14 mouse cellular contexts compared by ENCODE assay signal in the genomic region with DNA sequence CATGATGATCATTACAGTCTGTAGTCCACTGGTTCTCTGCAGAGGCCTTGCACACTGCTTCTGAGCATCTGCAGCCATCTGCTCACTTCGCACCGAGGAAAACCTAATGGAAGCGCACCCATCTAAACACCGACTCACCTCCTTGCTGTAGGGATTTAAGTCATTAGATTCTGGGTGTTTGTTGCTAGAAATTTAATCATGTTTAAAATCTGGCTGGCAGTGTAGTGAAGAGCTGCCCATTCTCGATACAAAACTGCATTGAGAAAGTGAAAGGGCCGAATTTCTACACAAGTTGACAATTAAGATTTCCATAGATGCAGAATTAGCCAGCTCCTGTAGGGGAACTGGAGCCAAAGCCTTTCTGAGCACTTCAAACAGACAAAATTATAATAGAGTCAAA.
DNase-seq lines count a peak whose midpoint lies in the region; ATAC-seq and TF ChIP-seq lines count a peak whose summit lies in the region.
"Had no signal": no experiment of that assay in that cellular context is flagged by ENCODE, and none has a peak within 500 bp of the region (broad histone marks: within the 10 kb centered on the region; RNA-seq: fewer than 3 reads in every experiment).

No protein-coding gene starts in this region.

- H3K9ac ChIP-seq in stomach, embryonic 16.5 days (ENCODE audit: low read length): no peak overlapping the region
- no peak overlapping the region for H3K9ac ChIP-seq in stomach, postnatal 0 days (ENCODE audit: low read length)
- no peak overlapping the region for H3K9ac ChIP-seq in forebrain, embryonic 14.5 days (ENCODE audit: low read length)
- 0 out of 2 replicates have a peak overlapping the region, but pooled peaks have one; percentile 7 for H3K9ac ChIP-seq in midbrain, embryonic 11.5 days (ENCODE audit: low read length)
- H3K9ac ChIP-seq: embryonic facial prominence, embryonic 15.5 days had no signal

- H3K27ac ChIP-seq in stomach, embryonic 16.5 days (ENCODE audit: low read length): peak overlapping the region; percentile 14; the same call in 1 of the 2 replicates
- no peak overlapping the region for H3K27ac ChIP-seq in stomach, postnatal 0 days (replicated peaks)
- peak overlapping the region; percentile 66; the same call in 1 of the 2 replicates for H3K27ac ChIP-seq in forebrain, embryonic 14.5 days (ENCODE audit: low read depth, low read length)
- H3K27ac ChIP-seq in midbrain, embryonic 11.5 days (ENCODE audit: low read depth, low read length): peak overlapping the region; percentile 73
- no peak overlapping the region for H3K27ac ChIP-seq in kidney, adult 2 months (ENCODE audit: insufficient read depth, low read depth, low read length)
- H3K27ac ChIP-seq: embryonic facial prominence, embryonic 15.5 days; heart, embryonic 10.5 days had no signal

- no peak for TF ChIP-seq EP300 in stomach, postnatal 0 days (optimal IDR thresholded peaks at IDR 0.05)

- H3K9me3 ChIP-seq in stomach, embryonic 16.5 days (replicated peaks; ENCODE audit: control insufficient read depth, low read length): no peaks in the 10 kb centered on the region
- H3K9me3 ChIP-seq in stomach, postnatal 0 days (ENCODE audit: control insufficient read depth, low read length): no peaks in the 10 kb centered on the region
- no peaks in the 10 kb centered on the region for H3K9me3 ChIP-seq in forebrain, embryonic 14.5 days (replicated peaks; ENCODE audit: control insufficient read depth, low read length)
- no peaks in the 10 kb centered on the region for H3K9me3 ChIP-seq in midbrain, embryonic 11.5 days (ENCODE audit: control insufficient read depth, low read length)
- H3K9me3 ChIP-seq: embryonic facial prominence, embryonic 15.5 days; heart, embryonic 10.5 days had no signal

- no peak overlapping the region for H3K4me3 ChIP-seq in stomach, embryonic 16.5 days (replicated peaks; ENCODE audit: low read length)
- H3K4me3 ChIP-seq in stomach, postnatal 0 days (ENCODE audit: low read depth, low read length): no peak overlapping the region
- no peak overlapping the region for H3K4me3 ChIP-seq in forebrain, embryonic 14.5 days (ENCODE audit: low read depth, low read length)
- no peak overlapping the region for H3K4me3 ChIP-seq in midbrain, embryonic 11.5 days (ENCODE audit: low read depth, low read length)
- H3K4me3 ChIP-seq in kidney, adult 2 months (ENCODE audit: insufficient read depth, low read depth, low read length): no peak overlapping the region
- H3K4me3 ChIP-seq: embryonic facial prominence, embryonic 15.5 days; heart, embryonic 10.5 days had no signal

- TF ChIP-seq CTCF in stomach, postnatal 0 days (IDR thresholded peaks at IDR 0.05; ENCODE audit: low read depth): no peak
- no peak for TF ChIP-seq CTCF in kidney, adult 2 months (conservative IDR thresholded peaks at IDR 0.05; ENCODE audit: insufficient read depth, insufficient read length, low read depth, low read length)

- ATAC-seq in stomach, embryonic 16.5 days (ENCODE audit: insufficient read depth, low FRiP score): no peak
- ATAC-seq in stomach, postnatal 0 days (ENCODE audit: low FRiP score, low TSS enrichment): no peak
- peak; percentile 31 for ATAC-seq in forebrain, embryonic 14.5 days
- ATAC-seq in midbrain, embryonic 11.5 days (ENCODE audit: low FRiP score): no peak

- no peak for TF ChIP-seq POLR2A in kidney, adult 2 months (IDR thresholded peaks at IDR 0.05; ENCODE audit: low read depth, low read length)

- 71% methylated on average over 6 of the region's 6 CpGs for WGBS in stomach, embryonic 16.5 days
- WGBS in stomach, postnatal 0 days: 58% methylated on average over 6 of the region's 6 CpGs
- 2% methylated on average over 6 of the region's 6 CpGs for WGBS in forebrain, embryonic 14.5 days
- WGBS in midbrain, embryonic 11.5 days: 61% methylated on average over 6 of the region's 6 CpGs
- 83% methylated on average over 6 of the region's 6 CpGs for WGBS in kidney, adult 2 months

- H3K27me3 ChIP-seq in stomach, embryonic 16.5 days (ENCODE audit: control insufficient read depth, insufficient read depth, low read length): no peaks in the 10 kb centered on the region
- no peaks in the 10 kb centered on the region for H3K27me3 ChIP-seq in stomach, postnatal 0 days (ENCODE audit: control insufficient read depth, insufficient read depth, low read length)
- H3K27me3 ChIP-seq in forebrain, embryonic 14.5 days (replicated peaks; ENCODE audit: control insufficient read depth, insufficient read depth, low read length): no peaks in the 10 kb centered on the region
- no peaks in the 10 kb centered on the region for H3K27me3 ChIP-seq in midbrain, embryonic 11.5 days (ENCODE audit: control insufficient read depth, insufficient read depth, low read length)
- H3K27me3 ChIP-seq in kidney, adult 2 months (replicated peaks; ENCODE audit: control insufficient read depth, insufficient read depth, low read length): no peaks in the 10 kb centered on the region
- H3K27me3 ChIP-seq: embryonic facial prominence, embryonic 15.5 days had no signal

- no peak for DNase-seq in stomach, postnatal 0 days (ENCODE audit: low spot score)
- DNase-seq in forebrain, embryonic 14.5 days (ENCODE audit: low spot score): peak; percentile 73
- peak; percentile 88 for DNase-seq in midbrain, embryonic 11.5 days (ENCODE audit: low spot score, missing footprints)
- DNase-seq in urinary bladder, adult 18-20 months (ENCODE audit: low spot score in 2 of 2): no peak
- DNase-seq in testis, postnatal 10 days (ENCODE audit: low spot score): no peak
- no peak for DNase-seq in kidney, adult 2 months
- DNase-seq: adrenal gland, postnatal 36 days; cerebellum, adult 11-12 months; kidney, postnatal 14 days; lung, postnatal 4 days; right cerebral cortex, postnatal 4 days had no signal

- no peaks in the 10 kb centered on the region for H3K36me3 ChIP-seq in stomach, embryonic 16.5 days (ENCODE audit: control insufficient read depth, insufficient read depth, low read length)
- H3K36me3 ChIP-seq in stomach, postnatal 0 days (ENCODE audit: control insufficient read depth, insufficient read depth, low read length): no peaks in the 10 kb centered on the region
- no peaks in the 10 kb centered on the region for H3K36me3 ChIP-seq in forebrain, embryonic 14.5 days (ENCODE audit: control insufficient read depth, insufficient read depth, low read length)
- H3K36me3 ChIP-seq in midbrain, embryonic 11.5 days (ENCODE audit: control insufficient read depth, insufficient read depth, low read length): no peaks in the 10 kb centered on the region
- H3K36me3 ChIP-seq in kidney, adult 2 months (ENCODE audit: control insufficient read depth, insufficient read depth, low read length): no peaks in the 10 kb centered on the region
- H3K36me3 ChIP-seq: embryonic facial prominence, embryonic 15.5 days; heart, embryonic 10.5 days had no signal

- H3K4me1 ChIP-seq in stomach, embryonic 16.5 days (ENCODE audit: control insufficient read depth, insufficient read depth, low read length): 0 out of 2 replicates have a peak, but pooled peaks cover 6% of the 10 kb centered on the region
- H3K4me1 ChIP-seq in stomach, postnatal 0 days (replicated peaks; ENCODE audit: control insufficient read depth, insufficient read depth): no peaks in the 10 kb centered on the region; the same call in 1 of the 2 replicates
- H3K4me1 ChIP-seq in forebrain, embryonic 14.5 days (ENCODE audit: control insufficient read depth, insufficient read depth, low read length): peaks cover 45% of the 10 kb centered on the region
- H3K4me1 ChIP-seq in midbrain, embryonic 11.5 days (ENCODE audit: control insufficient read depth, insufficient read depth, low read length): peaks cover 50% of the 10 kb centered on the region
- no peaks in the 10 kb centered on the region for H3K4me1 ChIP-seq in kidney, adult 2 months (ENCODE audit: control insufficient read depth, insufficient read depth, low read length)
- H3K4me1 ChIP-seq: heart, embryonic 10.5 days had no signal

- H3K4me2 ChIP-seq in stomach, embryonic 16.5 days (ENCODE audit: low read depth, low read length): no peak overlapping the region
- no peak overlapping the region for H3K4me2 ChIP-seq in stomach, postnatal 0 days (replicated peaks; ENCODE audit: low read depth)
- H3K4me2 ChIP-seq in forebrain, embryonic 14.5 days (ENCODE audit: low read length): peak overlapping the region; percentile 31; the same call in 1 of the 2 replicates
- H3K4me2 ChIP-seq in midbrain, embryonic 11.5 days: no peak overlapping the region

Comparison
In these comparisons a context has a peak if more than half of its experiments do, and no peak if none do; other contexts are left out.
1. H3K27ac ChIP-seq: peak in stomach, embryonic 16.5 days (single experiment), forebrain, embryonic 14.5 days (single experiment) and midbrain, embryonic 11.5 days (single experiment); none in stomach, postnatal 0 days (single experiment) and kidney, adult 2 months (single experiment).
2. DNase-seq: peak in forebrain, embryonic 14.5 days (single experiment) and midbrain, embryonic 11.5 days (single experiment); none in stomach, postnatal 0 days (single experiment), urinary bladder, adult 18-20 months (0 of 2), testis, postnatal 10 days (single experiment) and kidney, adult 2 months (single experiment).